Mouse (Mus musculus) T-helper 17 cell (primary cell): ENCODE results near the gene Majin.

Experiments used
- in situ Hi-C, 2 experiments: fragments of 300-600 bp; cut with MboI, MseI; formaldehyde crosslinking; loops; 1 replicate in 1 of 2; 2 replicates in 1 of 2; pipeline ENCODE4 v1.15.1; 2025; ENCODE audit warnings: high pct_unique_total_duplicates in 2 of 2

Majin gene

DNA sequence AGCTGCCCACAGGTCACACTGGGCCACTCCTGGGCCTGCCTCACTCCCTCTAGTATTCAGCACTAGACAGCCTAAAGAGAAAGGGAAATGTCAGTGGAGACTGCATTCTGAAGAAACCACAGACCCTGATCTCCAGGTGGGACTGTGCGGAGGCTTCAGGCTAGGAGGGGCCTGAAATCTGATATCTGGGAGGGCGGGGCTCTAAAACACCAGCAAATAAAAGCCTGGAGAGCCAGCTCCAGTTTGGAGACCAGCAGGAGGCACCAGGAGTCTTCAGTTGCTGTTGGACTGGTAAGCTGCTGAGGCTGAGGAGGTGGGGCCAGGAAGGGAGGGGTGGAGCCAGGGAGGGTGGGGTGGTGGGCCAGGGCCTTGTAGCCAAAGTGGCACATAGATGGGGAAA lies 41.9 kb downstream of the Majin start, which contains the start of gene Gpha2:
Gene Gpha2, plus strand, starts transcription at position 246 of the 400 bp plus-strand sequence.
- in situ Hi-C loops, result loop anchor here in 1 of 2 experiments (5.0 kb wide), 2 partner anchors 74 to 606 kb away; no protein-coding TSS in a partner anchor

DNA sequence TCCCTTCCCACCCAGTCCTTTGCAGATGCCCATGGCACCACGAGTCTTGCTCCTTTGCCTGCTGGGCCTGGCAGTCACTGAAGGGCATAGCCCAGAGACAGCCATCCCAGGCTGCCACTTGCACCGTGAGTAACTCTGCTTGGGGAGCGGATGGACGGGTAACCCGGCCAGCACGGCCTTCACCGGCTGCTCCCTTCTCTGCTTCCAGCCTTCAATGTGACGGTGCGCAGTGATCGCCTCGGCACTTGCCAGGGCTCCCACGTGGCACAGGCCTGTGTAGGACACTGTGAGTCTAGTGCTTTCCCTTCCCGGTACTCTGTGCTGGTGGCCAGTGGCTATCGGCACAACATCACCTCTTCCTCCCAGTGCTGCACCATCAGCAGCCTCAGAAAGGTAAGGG lies 42.6 kb downstream of the Majin start:
- in situ Hi-C loops, result loop anchor here in 1 of 2 experiments (5.0 kb wide), 2 partner anchors 74 to 606 kb away; no protein-coding TSS in a partner anchor

DNA sequence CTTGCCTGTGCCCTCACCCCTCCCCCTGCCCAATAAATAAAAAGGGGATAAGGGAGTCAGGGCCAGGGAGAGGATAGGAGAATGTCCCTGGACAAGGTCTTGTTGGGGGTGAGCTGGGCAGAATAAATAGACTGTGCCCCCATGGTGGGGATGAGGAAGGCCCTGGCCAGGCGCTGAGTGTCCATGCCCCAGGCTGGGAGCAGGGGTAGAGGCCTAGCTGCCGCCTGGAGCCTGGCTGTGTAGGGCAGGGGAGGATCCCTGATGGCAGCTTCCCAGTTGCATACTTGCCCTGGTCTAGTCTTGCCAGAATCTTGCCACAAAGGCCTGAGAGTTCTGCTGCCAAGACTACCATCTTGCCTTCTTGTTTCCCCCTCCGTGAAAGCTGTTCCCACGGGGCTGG lies 43.7 kb downstream of the Majin start:
- in situ Hi-C loops, result loop anchor here in 1 of 2 experiments (5.0 kb wide), 2 partner anchors 76 to 604 kb away; no protein-coding TSS in a partner anchor

DNA sequence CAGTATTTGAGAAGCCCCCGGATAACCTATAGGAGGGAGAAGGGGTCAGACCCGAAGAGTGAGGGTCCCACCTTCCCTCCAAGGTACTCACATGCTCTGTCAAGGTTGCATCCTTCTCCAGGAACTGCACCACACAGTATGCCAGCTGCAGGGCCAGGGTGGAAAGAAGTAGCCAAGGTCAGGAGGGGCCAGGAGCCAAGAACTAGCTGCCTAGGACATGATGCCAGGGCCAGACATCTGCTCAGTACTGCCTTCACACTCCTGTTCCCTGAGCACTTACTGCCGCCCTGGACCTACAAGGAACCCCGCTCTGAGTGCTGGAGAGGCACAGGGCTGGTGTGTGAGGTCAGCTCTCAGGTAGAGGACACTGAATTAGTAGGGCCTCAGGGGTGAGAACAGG lies 46.2 kb downstream of the Majin start:
- in situ Hi-C loops, result no loop called here

DNA sequence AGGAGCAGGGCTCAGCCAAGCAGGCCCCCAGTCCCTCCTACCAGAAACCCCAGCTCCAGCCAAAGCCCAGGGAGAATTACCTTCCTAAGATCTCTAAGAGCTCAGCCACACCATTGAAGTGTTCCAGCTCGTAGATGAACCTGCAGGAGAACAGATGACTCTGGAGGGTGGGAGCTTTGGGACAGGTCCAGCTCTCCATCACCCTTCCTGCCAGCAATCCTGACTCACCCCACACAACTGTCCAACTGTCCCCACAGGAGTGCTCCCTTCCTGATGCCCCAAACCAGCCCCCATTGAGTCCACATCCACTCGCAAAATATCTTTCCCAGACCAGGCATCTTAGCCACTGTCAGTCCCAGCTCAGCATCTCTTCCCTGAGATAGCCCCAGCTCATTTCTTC lies 46.8 kb downstream of the Majin start:
- in situ Hi-C loops, result no loop called here

DNA sequence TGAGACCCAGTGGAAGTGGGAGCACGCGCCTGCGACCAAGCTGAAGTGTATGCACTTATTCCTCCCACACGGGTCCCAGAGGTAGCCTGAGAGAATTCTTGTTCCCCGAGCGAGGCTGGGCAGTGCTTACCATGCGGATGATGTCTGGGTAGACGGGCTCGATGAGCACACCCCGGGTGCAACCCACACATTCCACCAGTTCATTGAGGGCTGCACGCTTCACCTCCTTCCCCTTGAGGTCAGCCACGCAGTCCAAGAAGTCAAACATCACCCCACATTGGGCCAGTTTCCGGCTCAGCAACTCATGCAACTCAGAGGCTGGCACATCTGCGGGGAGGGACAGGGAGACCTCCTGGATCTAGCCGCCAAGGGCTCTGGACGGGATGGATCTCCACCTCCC lies 49.5 kb downstream of the Majin start:
- in situ Hi-C loops, result no loop called here

DNA sequence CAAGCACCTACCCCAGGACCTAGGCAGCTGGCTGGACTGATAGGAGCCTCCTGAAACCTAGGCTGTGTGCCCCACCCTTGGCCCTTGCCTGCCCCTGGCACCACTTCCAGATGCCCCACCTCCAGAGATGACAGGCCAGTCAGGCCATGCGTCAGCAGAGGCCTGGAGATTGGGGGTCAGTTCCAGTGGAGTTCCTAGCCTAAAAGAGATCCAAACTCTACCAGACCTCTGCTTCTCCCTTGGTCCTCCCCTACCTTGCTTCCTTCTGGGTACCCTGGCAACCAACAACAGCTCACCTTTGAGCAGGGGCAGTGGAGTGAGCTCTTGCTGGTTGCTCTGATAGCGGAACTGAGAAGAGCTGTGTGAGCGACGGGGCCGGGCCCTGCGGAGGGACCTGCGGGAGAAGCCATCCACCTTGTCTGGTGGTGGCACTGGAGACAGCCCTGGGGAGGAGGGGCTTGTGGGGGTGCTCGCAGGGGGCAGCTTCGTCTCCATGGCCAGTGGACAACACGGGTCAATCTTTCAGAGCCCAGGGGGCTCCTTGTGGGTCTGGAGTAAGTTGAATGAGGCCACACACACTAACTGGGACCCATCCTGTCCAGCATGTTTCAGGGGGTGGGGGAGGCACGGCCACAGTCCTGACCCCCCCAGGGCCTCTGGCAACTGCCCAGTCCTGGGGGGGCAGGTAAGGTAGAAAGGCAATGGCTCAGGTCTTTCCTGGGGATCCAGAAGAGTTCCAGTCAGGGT lies 50.3 kb downstream of the Majin start:
- in situ Hi-C loops, result no loop called here

DNA sequence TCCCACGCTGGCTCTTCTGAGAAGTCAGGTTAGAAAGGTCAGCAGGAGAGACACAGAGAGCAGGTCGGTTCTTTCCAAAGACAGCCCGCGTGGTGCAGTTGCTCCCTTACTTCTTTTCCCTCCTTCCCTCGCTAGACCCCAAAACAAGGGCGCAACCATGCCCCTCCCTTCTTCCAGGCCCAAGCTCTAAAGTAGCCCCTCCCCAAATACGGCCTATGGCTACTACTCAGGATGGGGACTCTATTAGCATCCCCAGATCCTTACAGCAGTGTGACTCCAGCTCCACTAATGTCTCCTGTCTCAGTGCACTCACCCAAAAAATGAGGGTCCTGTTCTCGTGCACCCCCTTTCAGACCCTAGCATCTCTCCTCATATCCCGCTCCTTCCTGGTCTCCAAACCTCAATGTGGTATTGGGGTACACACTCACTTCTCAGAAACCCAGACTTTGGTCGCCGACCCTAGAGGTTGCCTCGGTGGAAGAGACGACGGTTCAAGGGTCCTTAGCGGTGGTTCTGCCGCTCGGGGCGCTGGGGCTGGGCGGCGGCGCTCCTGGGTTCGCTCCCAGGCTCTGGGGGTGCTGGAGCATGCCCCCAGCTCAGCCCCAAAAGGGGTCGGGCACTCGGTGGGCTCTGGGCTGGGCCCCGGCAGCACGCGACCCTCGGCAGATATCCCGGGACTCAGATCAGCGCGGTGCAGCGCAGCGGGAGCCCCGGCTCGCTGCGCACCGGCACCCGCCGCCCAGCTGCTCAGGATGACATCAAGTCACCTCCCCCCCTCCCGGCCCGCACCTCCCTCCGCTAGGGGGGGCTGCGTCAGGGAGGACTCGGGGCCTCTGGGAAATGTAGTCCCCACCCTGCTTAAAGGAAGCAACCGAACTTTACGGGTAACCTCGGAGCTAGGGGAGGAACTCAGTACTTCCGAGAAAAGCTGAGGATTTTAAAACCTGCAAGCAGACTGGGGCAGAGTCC lies 51.2 kb downstream of the Majin start, which contains the start of gene Ppp2r5b:
Gene Ppp2r5b, minus strand, starts transcription at position 789 of the 969 bp plus-strand sequence.
- in situ Hi-C loops, result no loop called here

DNA sequence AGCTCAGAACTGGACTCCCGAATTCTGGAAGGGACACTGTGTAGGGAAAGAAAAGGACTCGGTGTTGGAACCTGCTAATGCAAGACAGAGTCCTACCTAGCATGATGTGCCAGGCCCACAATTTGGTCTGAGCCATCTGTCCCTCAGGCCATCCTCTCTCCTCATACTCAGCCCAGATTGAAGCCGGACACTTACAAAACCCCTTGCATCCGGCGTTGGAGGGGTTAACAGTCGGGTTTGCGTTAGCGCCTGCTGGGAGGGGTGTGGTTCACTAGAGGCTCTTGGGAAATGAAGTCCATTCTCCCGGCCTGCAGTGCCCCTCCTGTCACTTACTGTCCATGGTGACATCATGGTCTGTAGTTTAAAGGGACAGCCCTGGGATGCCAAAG lies 51.9 kb downstream of the Majin start:
- in situ Hi-C loops, result no loop called here

DNA sequence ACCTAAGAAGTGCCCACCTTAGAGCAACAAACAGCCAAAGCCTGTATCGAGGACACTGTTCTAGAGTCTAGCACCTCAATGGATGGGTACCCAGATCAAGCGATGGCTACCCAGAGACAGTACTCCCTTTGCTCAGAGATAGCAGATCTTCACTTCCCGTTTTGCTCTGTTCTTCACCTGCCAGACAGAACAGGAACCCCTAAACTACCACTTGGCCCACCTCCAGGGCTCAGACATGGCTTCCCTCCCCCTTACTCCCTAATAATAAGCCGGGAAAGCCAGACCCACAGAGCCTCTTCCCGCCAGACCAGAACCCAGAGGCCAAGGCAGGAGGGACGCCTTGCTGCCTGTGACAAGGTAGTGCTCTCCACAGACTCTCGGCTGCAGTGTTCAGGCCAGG lies 52.7 kb downstream of the Majin start:
- in situ Hi-C loops, result no loop called here

DNA sequence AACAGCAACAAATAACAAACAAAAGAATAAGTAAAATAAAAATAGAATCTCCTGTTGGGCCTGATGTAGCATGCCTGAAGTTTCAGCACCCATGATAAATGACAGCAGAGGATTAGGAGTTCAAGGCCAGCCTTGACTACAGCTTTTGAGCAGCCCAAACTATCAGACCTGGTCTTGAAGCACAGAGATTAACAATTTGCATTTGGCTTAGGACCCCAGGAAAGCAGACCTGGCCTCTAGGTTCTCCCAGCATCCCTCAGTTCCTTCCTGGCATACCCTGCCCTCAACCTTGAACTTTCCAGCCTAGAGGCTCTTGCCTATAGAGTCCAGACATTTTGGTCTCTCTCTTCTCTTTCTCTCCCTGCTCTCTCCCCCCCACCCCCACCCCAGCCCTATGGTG lies 54.6 kb downstream of the Majin start:
- in situ Hi-C loops, result no loop called here

DNA sequence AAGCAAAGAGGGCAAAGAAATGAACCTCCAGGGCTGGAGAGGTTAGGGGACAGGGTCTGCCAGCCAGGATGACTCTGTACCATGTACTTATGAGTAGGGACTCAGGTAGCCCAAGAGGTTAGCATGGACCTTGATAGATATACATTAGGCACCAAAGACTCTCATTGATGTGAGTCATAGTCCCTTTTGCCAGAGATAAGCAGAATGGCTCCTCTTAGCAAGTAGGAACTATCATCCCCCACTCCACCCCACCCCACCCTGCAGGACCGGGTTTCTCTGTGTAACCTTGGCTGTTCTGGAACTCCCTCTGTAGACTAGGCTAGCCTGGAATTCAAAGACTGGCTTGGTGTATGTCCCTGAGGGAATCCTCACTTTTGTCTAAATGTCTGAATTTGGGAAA lies 55.9 kb downstream of the Majin start:
- in situ Hi-C loops, result no loop called here

DNA sequence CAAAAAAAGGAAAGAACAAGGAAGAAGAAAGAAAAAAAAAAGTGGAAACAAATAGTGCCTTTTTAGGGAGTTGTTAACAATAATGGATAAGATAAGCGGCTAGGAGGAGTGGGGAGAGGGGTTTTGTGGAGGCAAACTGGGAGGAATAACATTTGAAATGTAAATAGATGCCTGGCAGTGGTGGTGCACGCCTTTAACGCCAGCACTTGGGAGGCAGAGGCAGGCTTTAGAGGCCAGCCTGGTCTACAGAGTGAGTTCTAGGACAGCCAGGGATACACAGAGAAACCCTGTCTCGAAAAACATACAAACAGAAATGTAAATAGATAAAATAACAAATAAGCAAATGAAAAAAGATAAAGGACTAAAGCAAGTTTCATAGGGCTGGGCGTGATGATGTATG lies 56.5 kb downstream of the Majin start:
- in situ Hi-C loops, result no loop called here

DNA sequence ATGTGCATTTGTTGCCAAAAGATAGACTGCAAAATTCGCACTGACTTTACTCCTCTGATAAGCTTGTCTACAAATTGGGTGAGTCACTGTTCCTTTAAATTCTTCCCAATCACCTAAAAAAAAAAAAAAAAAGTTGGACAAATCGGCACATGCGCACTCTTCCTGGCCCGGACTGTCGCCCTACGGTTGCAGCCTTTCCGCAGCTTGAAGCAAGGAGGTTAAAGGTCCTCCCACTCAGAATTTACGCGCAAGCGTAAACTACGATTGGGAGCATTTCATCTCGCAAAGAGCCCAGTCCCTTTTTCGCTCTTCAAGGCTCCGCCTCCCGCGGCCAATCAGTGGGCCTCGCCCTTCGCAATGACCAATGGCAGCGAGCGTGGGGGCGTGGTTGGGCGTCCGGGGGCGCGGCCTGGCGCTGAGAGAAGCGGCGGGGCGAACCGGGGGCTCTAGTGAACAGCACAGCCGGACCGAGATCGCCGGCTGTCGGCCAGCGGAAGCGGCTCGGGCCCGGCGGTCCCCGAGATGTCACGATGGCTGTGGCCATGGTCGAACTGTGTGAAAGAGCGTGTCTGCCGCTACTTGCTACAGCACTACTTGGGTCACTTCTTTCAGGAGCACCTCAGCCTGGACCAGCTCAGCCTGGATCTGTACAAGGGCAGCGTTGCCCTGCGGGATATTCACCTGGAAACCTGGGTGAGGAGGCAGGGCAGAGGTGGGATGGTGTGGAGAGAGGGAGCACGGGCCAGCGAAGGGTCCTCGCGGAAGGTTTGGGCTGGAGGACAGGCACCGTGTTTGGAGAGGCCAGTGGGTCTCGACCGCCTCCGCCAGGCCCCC lies 57.3 kb downstream of the Majin start, which contains the start of gene Atg2a:
Gene Atg2a, plus strand, starts transcription at position 395 of the 834 bp plus-strand sequence.
- in situ Hi-C loops, result no loop called here

DNA sequence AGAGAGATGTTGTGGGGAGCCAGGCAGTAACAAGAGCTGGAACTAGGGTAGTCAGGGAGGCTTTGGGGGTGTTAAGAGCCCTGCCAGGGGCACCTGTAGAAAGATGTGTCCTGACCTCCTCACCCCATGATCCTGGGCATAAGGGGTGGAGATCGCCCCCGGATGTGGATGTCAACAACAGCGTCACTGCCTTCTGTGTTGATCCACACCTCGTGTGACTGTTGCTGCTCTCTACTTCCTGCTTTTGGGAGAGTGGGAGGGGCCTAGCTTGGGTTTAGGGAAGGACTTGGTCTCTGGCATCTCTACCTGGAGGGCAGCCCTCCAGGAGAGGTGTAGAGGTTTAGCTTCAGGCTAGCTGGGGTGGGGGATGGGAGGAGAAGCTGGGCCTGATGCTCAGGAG lies 58.1 kb downstream of the Majin start:
- in situ Hi-C loops, result no loop called here

DNA sequence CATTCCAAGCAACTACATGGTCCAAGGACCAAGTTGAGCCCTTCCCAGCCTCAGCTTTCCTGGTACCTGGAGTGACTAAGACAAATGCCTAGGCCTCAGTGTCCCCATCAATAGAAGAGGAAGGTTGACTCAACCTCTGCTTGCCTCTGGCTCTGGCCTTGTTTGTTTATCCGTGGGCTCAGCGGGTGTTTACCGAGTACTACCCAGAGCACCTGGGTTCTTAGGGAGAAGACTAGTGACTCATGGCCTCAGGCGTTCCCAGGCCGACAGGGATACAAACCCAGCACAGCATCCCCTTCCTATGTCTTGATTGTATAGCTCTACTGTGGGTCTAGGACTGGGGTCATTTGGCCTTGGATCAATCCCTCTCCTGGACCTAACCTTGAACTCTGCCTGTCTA lies 59.0 kb downstream of the Majin start:
- in situ Hi-C loops, result no loop called here

DNA sequence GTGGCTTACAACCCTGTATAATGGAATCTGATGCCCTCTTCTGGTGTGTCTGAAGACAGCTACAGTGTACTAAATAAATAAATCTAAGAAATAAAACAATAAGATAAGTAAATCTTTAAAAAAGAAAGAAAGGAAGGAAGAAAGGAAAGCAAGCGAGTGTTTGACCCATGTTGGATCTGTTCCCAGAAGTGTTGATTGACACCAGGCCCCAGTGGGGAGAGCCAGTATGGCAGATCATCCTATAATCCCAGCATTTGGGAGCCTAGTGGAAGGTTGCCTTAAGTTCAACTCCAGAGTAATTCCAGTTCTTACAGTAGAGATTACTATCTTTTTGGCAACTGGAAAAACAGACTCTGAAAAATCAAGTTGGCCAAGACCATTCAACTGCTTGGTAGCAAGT lies 61.6 kb downstream of the Majin start:
- in situ Hi-C loops, result no loop called here

DNA sequence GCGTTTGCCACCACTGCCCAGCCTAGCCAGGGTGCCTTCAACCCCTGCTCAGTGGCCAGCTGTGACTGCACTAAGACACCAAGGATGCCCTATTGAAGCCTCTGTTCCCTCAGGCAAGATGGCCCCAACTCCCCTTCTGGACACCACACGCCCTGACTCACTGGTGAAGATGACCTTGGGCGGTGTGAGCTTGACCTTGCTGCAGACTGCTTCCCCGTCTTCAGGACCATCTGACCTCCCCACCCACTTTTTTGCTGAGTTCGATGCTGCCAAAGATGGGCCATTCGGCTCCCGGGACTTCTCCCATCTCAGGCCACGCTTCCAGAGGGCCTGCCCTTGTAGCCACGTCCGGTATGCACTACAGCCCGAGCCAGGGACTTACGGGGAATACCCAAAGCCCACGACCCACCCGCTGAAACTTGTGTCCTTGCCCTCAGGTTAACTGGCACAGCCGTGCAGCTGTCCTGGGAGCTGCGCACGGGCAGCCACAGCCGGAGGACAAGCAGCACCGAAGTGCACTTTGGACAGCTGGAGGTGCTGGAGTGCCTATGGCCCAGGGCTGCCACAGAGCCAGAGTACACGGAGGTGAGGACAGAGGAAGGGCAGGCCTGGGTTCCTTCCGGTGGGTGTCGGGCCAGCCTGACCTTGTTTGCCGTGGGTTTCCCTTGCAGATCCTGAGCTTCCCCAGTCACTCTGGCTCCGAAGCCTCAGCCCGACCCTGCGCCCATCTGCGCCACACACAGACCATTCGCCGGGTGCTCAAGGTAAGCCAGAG lies 63.5 kb downstream of the Majin start:
- in situ Hi-C loops, result no loop called here

DNA sequence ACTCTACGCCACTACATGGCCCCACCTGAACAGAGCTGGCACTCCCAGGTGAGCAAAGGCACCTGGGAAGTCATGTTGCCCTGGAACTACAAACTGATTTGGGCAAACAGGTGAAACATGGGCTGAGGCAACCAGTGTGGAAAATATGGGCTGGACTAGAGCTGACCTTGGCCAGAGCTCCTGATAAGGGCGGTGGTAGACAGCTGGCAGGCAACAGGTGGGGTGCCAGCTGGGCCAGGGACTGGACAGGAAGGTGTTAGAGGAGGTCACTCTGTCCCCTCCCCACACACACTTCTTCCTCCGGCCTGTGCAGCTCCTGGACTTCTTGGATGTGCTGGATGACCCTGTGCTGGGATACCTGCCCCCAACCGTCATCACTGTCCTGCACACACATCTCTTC lies 68.8 kb downstream of the Majin start:
- in situ Hi-C loops, result no loop called here

DNA sequence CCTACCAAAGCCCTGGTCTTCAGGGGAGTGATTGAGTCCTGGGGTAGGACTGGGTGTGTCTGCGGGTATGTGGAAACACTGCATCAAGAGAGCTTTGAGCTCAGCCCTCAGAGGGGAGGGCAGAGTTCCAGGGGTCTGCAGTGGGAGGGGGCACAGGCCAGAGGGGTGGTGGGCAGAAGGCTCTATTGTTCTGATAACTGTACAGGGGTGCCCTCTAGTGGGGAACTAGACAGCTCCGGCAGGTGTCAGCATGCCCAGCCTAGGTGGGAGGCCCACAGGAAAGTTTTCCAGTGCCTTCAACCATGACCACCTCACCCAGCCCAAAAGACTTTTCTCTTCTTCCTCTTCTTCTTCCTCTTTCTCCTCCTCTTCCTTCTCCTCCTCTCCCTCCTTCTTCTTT lies 76.2 kb downstream of the Majin start:
- in situ Hi-C loops, result loop anchor here (5.0 kb wide), 2 partner anchors 47 to 77 kb away; partner anchors contain the start of gene Cdc42bpg (in 1 of the 2)
